Mouse (Mus musculus) urinary bladder, adult 18-20 months (tissue): Measurements from ENCODE around the gene Hpgd.
"Not testable (repeated sequence)": the region's sequence is repeated elsewhere in the genome, so short reads cannot be mapped to it uniquely, and the experiment has no call there.

ENCODE experiments used
- DNase-seq, 2 experiments: peaks; one replicate each; pipeline ENCODE4 v3.0.0; 2022; ENCODE audit warnings: low spot score in 2 of 2, mixed read lengths in 2 of 2

The Hpgd gene

GRCm38 (mm10) chr8:56294373-56294877 lies at the start of gene Hpgd:
Gene Hpgd (plus strand): TSS chr8:56294585.
- DNase-seq: peak; percentile 70 to 74

- not testable (repeated sequence) for DNase-seq
Measured at GRCm38 (mm10) chr8:56251728-56252127, 42.7 kb upstream of the Hpgd start.

GRCm38 (mm10) chr8:56252314-56252713 lies 42.1 kb upstream of the Hpgd start:
- no peak for DNase-seq

- DNase-seq: no peak
Measured at GRCm38 (mm10) chr8:56261190-56261589, 33.2 kb upstream of the Hpgd start.

GRCm38 (mm10) chr8:56269687-56270663 lies 24.4 kb upstream of the Hpgd start:
- DNase-seq: peak in 1 of 2 experiments; percentile 66

- no peak for DNase-seq
Measured at GRCm38 (mm10) chr8:56272934-56273333, 21.5 kb upstream of the Hpgd start.

- no peak for DNase-seq
Measured at GRCm38 (mm10) chr8:56275316-56275715, 19.1 kb upstream of the Hpgd start.

GRCm38 (mm10) chr8:56277810-56278528 lies 16.4 kb upstream of the Hpgd start:
- DNase-seq: peak; percentile 60 to 74

- DNase-seq: no peak
Measured at GRCm38 (mm10) chr8:56278545-56279063, 15.8 kb upstream of the Hpgd start.

GRCm38 (mm10) chr8:56283936-56284335 lies 10.4 kb upstream of the Hpgd start:
- DNase-seq: no peak

GRCm38 (mm10) chr8:56284957-56285356 lies 9.4 kb upstream of the Hpgd start:
- DNase-seq: peak in 1 of 2 experiments; percentile 33

GRCm38 (mm10) chr8:56286717-56287116 lies 7.7 kb upstream of the Hpgd start:
- no peak for DNase-seq

- DNase-seq: no peak
Measured at GRCm38 (mm10) chr8:56287370-56288072, 6.9 kb upstream of the Hpgd start.

GRCm38 (mm10) chr8:56292318-56292717 lies 2.1 kb upstream of the Hpgd start:
- no peak for DNase-seq

- DNase-seq: peak; percentile 25 to 48
Measured at GRCm38 (mm10) chr8:56293480-56293879, 905 bp upstream of the Hpgd start.

- DNase-seq: peak in 1 of 2 experiments; percentile 20
Measured at GRCm38 (mm10) chr8:56294886-56295555, 636 bp downstream of the Hpgd start.

- no peak for DNase-seq
Measured at GRCm38 (mm10) chr8:56299421-56299820, 5.0 kb downstream of the Hpgd start.

GRCm38 (mm10) chr8:56301303-56301702 lies 6.9 kb downstream of the Hpgd start:
- not testable (repeated sequence) for DNase-seq

GRCm38 (mm10) chr8:56304595-56304994 lies 10.2 kb downstream of the Hpgd start:
- no peak for DNase-seq

GRCm38 (mm10) chr8:56313622-56314021 lies 19.2 kb downstream of the Hpgd start:
- DNase-seq: no peak

GRCm38 (mm10) chr8:56315189-56315588 lies 20.8 kb downstream of the Hpgd start:
- no peak for DNase-seq
